Mouse (Mus musculus): ENCODE results near the gene Mbnl1.

Gene Mbnl1

GRCm38 (mm10) chr3:60568801-60569568 lies 96.4 kb downstream of the Mbnl1 start:
- DNase-seq (ENCODE audit: extremely low spot score, low spot score) = no peak

GRCm38 (mm10) chr3:60569781-60570180 lies 97.2 kb downstream of the Mbnl1 start:
- DNase-seq (ENCODE audit: extremely low spot score, low spot score) = no peak

- DNase-seq (ENCODE audit: extremely low spot score, low spot score) = no peak
Observed at GRCm38 (mm10) chr3:60570491-60571022, 97.9 kb downstream of the Mbnl1 start.

GRCm38 (mm10) chr3:60571493-60571892 lies 98.9 kb downstream of the Mbnl1 start:
- DNase-seq (ENCODE audit: extremely low spot score, low spot score) = no peak

- no peak for DNase-seq (ENCODE audit: extremely low spot score, low spot score)
Observed at GRCm38 (mm10) chr3:60574199-60574598, 101.6 kb downstream of the Mbnl1 start.

GRCm38 (mm10) chr3:60574849-60575524 lies 102.4 kb downstream of the Mbnl1 start:
- no peak for DNase-seq (ENCODE audit: extremely low spot score, low spot score)

GRCm38 (mm10) chr3:60575945-60576344 lies 103.3 kb downstream of the Mbnl1 start:
- DNase-seq (ENCODE audit: extremely low spot score, low spot score) = no peak

- DNase-seq (ENCODE audit: extremely low spot score, low spot score) = no peak
Observed at GRCm38 (mm10) chr3:60576366-60577046, 103.9 kb downstream of the Mbnl1 start.

GRCm38 (mm10) chr3:60579880-60580279 lies 107.2 kb downstream of the Mbnl1 start:
- DNase-seq (ENCODE audit: extremely low spot score, low spot score) = no peak

GRCm38 (mm10) chr3:60580699-60581098 lies 108.1 kb downstream of the Mbnl1 start:
- DNase-seq (ENCODE audit: extremely low spot score, low spot score) = no peak

GRCm38 (mm10) chr3:60582154-60582553 lies 109.5 kb downstream of the Mbnl1 start:
- DNase-seq (ENCODE audit: extremely low spot score, low spot score) = no peak

- no peak for DNase-seq (ENCODE audit: extremely low spot score, low spot score)
Observed at GRCm38 (mm10) chr3:60582620-60583019, 110.0 kb downstream of the Mbnl1 start.

- DNase-seq (ENCODE audit: extremely low spot score, low spot score) = no peak
Observed at GRCm38 (mm10) chr3:60584704-60585103, 112.1 kb downstream of the Mbnl1 start.

GRCm38 (mm10) chr3:60586046-60586445 lies 113.4 kb downstream of the Mbnl1 start:
- no peak for DNase-seq (ENCODE audit: extremely low spot score, low spot score)

- no peak for DNase-seq (ENCODE audit: extremely low spot score, low spot score)
Observed at GRCm38 (mm10) chr3:60587149-60587548, 114.5 kb downstream of the Mbnl1 start.

GRCm38 (mm10) chr3:60589361-60589760 lies 116.7 kb downstream of the Mbnl1 start:
- no peak for DNase-seq (ENCODE audit: extremely low spot score, low spot score)

GRCm38 (mm10) chr3:60595606-60596005 lies 123.0 kb downstream of the Mbnl1 start:
- no peak for DNase-seq (ENCODE audit: extremely low spot score, low spot score)

- DNase-seq (ENCODE audit: extremely low spot score, low spot score) = no peak
Observed at GRCm38 (mm10) chr3:60596985-60597384, 124.4 kb downstream of the Mbnl1 start.

GRCm38 (mm10) chr3:60601686-60602085 lies 129.1 kb downstream of the Mbnl1 start:
- peak; percentile 66 for DNase-seq (ENCODE audit: extremely low spot score, low spot score)

- no peak for DNase-seq (ENCODE audit: extremely low spot score, low spot score)
Observed at GRCm38 (mm10) chr3:60602923-60603549, 130.4 kb downstream of the Mbnl1 start.

- DNase-seq (ENCODE audit: extremely low spot score, low spot score) = no peak
Observed at GRCm38 (mm10) chr3:60603637-60604036, 131.0 kb downstream of the Mbnl1 start.

GRCm38 (mm10) chr3:60604205-60604604 lies 131.6 kb downstream of the Mbnl1 start:
- no peak for DNase-seq (ENCODE audit: extremely low spot score, low spot score)

Measured in neural tube, embryonic 10.5 days (tissue).